Mouse (Mus musculus) liver, postnatal 0 days (tissue): ENCODE results near the gene Stfa2l1. TPM values are rescaled to one million over a fixed set of nuclear protein-coding genes. Genes with fewer than 3 reads are reported as not detected.
"Not testable (repeated sequence)": the region's sequence is repeated elsewhere in the genome, so short reads cannot be mapped to it uniquely, and the experiment has no call there.

Experiments used
- ATAC-seq: fragments of 200-750 bp; cut with Nextera tagmentation; 2 replicates; pipeline ENCODE4 v1.8.0; 2017; ENCODE audit warnings: mild to moderate bottlenecking, moderate library complexity
- DNase-seq: peaks from one replicate; pipeline ENCODE4 v3.0.0-alpha.2; 2016
- H3K27ac ChIP-seq: fragments of 300-500 bp; sonication (generic); 2 replicates; pipeline ENCODE4 v1.5.1; 2014; ENCODE audit warnings: antibody characterized with exemption, moderate library complexity, mild to moderate bottlenecking, low read depth
- H3K27me3 ChIP-seq: fragments of 300-500 bp; sonication (generic); 2 replicates; pipeline ENCODE4 v1.6.1; 2014; ENCODE audit warnings: low read length, control low read depth, mixed read lengths; ENCODE audit not compliant: insufficient read depth
- H3K36me3 ChIP-seq: fragments of 300-500 bp; sonication (generic); replicated peaks from 2 replicates; pipeline ENCODE4 v1.6.1; 2014; ENCODE audit warnings: mild to moderate bottlenecking, control low read depth, low read length, moderate library complexity, mixed read lengths; ENCODE audit not compliant: insufficient read depth
- H3K4me1 ChIP-seq: fragments of 300-500 bp; sonication (generic); 2 replicates; pipeline ENCODE4 v1.6.1; 2014; ENCODE audit warnings: antibody characterized with exemption, mild to moderate bottlenecking, control low read depth; ENCODE audit not compliant: insufficient read depth
- H3K4me2 ChIP-seq: fragments of 300-500 bp; sonication (generic); 2 replicates; pipeline ENCODE4 v1.6.1; 2014; ENCODE audit warnings: low read depth, mild to moderate bottlenecking, low read length, moderate library complexity, mixed read lengths
- H3K4me3 ChIP-seq: fragments of 300-500 bp; sonication (generic); 2 replicates; pipeline ENCODE4 v1.5.1; 2014; ENCODE audit warnings: low read depth, low read length
- H3K9ac ChIP-seq: fragments of 300-500 bp; sonication (generic); replicated peaks from 2 replicates; pipeline ENCODE4 v1.6.1; 2014; ENCODE audit warnings: mild to moderate bottlenecking, moderate library complexity
- H3K9me3 ChIP-seq: fragments of 300-500 bp; sonication (generic); 2 replicates; pipeline ENCODE4 v1.6.1; 2016; ENCODE audit warnings: mild to moderate bottlenecking, control low read depth, low read length, mixed read lengths
- CTCF ChIP-seq: sonication (generic); IDR thresholded peaks from 2 replicates; pipeline ENCODE4 v1.5.1; 2016; ENCODE audit warnings: antibody characterized with exemption, low read depth
- EP300 ChIP-seq: IDR thresholded peaks from 2 replicates; pipeline ENCODE4 v1.6.1; 2016; ENCODE audit warnings: antibody characterized with exemption, low read depth, mild to moderate bottlenecking
- WGBS: fragments of 180-500 bp; shearing (Covaris S2); extraction: QIAGEN DNeasy Blood & Tissue Kit; methylation state at CpG from one replicate; pipeline ENCODE4 v1.1.7; 2014; ENCODE audit not compliant: insufficient replicate concordance; 5-methylcytosine and 5-hydroxymethylcytosine counted together
- polyA plus RNA-seq: library from polyadenylated mRNA; unstranded; fragments of >200 nt; fragmentation: Nextera tagmentation; extraction: Ambion mirVana; gene quantifications from 2 replicates; pipeline ENCODE4 v1.2.1, GENCODE M21; 2015

Gene Stfa2l1
- polyA plus RNA-seq, 1 experiment from 2014 or later, result 249 TPM

DNA sequence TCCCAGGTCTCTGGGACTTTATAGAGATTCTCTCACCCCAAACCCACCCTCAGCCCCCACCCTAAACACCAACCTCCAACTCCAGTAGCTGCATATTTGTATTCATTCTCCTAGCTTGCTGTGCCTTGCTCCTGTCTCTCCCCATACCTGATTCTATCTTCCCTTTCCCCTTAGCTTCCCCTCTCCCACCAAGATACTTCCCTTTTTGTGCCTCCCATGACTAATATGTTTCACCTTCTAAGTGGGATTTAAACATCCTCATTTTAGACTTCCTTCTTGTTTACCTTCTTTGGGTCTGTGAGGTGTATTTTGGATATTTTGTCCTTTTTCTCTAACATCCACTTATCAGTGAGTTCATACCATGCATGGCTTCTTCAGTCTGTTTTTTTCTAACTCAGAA lies 19.5 kb downstream of the Stfa2l1 start:
- TF ChIP-seq CTCF (no peak), EP300 (no peak)
- ATAC-seq (no peak), DNase-seq (no peak)
- Histone ChIP-seq H3K4me2 (no peak overlapping the region; the same call in 1 of the 2 replicates), H3K36me3 (no peaks in the 10 kb centered on the region), H3K27me3 (no peaks in the 10 kb centered on the region), H3K27ac (no peak overlapping the region), H3K4me1 (no peaks in the 10 kb centered on the region), H3K9ac (no peak overlapping the region), H3K9me3 (no peaks in the 10 kb centered on the region), H3K4me3 (no peak overlapping the region)

DNA sequence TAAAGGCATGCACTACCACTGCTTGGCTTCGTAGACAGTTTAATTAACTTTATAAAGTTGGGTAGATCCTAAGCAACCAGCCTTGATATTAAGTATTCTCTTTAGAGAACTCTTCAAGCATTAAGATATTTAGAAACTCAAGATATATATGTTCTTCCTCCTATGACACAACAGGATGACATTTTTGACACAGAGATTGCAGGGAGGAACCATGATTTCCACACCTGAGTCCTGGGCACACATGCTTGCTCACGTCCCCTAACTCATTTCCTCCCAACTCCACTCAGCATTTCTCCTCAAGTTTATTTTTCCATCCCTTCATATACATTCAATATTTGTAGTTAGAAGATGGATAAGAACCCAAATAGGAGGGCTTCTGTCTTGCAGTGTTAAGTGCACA lies 23.3 kb downstream of the Stfa2l1 start:
- no peaks in the 10 kb centered on the region for H3K4me1 ChIP-seq
- ATAC-seq (no peak), DNase-seq (no peak)
- H3K27ac ChIP-seq, result peak overlapping the region; percentile 67
- H3K4me3 ChIP-seq, result no peak overlapping the region
- no peak overlapping the region for H3K4me2 ChIP-seq
- H3K36me3 ChIP-seq, result no peaks in the 10 kb centered on the region
- H3K9me3 ChIP-seq, result no peaks in the 10 kb centered on the region
- TF ChIP-seq CTCF (no peak), EP300 (peak; percentile 62; the same call in 1 of the 2 replicates)
- no peak overlapping the region for H3K9ac ChIP-seq
- WGBS, result 64% methylated on average over 2 of the region's 2 CpGs
- H3K27me3 ChIP-seq, result no peaks in the 10 kb centered on the region

DNA sequence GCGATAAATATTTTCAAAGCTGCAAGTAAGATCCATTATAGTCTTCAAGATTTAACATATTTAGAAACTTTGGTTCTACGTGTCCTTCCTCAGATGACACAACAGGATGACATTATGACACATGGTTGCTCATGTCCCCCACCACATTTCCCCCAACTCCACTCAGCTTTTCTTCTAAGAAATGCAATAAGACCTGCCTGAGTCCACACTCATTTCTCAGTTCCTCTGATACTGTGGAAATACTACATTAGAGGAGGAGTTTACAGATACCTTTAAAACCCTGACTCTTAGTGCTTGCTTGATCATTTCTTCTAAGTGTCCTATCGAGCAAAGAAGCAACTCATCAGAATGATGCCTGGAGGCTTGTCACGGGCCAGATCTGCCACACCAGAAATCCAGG lies 27.3 kb downstream of the Stfa2l1 start, which contains the start of gene Gm5483:
Gm5483 (plus strand) TSS at position 301 of the 400 bp plus-strand sequence.
- TF ChIP-seq EP300, result 0 out of 2 replicates have a peak, but pooled peaks have one; percentile 22
- H3K36me3 ChIP-seq, result not testable (repeated sequence)
- 65% methylated on average over 4 of the region's 4 CpGs for WGBS

DNA sequence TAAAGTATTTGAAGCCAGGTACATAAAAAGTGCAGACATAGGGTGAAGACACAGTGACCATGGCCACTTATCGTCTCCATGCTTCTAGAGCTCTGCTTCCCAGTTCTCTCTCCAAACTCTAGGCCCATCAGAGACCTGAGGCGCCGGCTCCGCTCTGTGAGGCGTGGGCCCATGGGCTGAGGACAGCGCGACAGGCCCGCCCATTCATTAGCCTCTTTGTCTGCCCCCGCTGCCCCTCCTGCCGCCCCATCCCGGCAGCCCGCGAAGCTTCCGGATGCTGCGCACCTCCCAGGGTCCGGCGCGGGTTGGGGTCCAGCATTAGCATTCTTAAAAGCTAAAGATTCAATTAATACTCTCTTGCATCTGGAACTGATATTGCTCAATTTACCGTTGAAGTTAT lies 42.6 kb downstream of the Stfa2l1 start:
- H3K4me2 ChIP-seq, result no peak overlapping the region
- no peak overlapping the region for H3K27ac ChIP-seq
- DNase-seq (no peak), ATAC-seq (no peak)
- TF ChIP-seq EP300, result no peak
- no peak for TF ChIP-seq CTCF
- H3K9me3 ChIP-seq, result no peaks in the 10 kb centered on the region
- H3K36me3 ChIP-seq, result no peaks in the 10 kb centered on the region
- no peaks in the 10 kb centered on the region for H3K27me3 ChIP-seq
- no peaks in the 10 kb centered on the region for H3K4me1 ChIP-seq
- H3K4me3 ChIP-seq, result no peak overlapping the region
- 60% methylated on average over 19 of the region's 19 CpGs for WGBS
- no peak overlapping the region for H3K9ac ChIP-seq

More for the DNA sequence above, 27.3 kb downstream of the Stfa2l1 start, which contains the start of gene Gm5483:
- not testable (repeated sequence) for H3K9me3 ChIP-seq, DNase-seq, H3K4me2 ChIP-seq, H3K4me1 ChIP-seq, H3K27me3 ChIP-seq
- H3K9ac ChIP-seq, result peak within 1 kb of the TSS; percentile 47
- H3K4me3 ChIP-seq, result peak within 1 kb of the TSS; percentile 21
- peak; percentile 29; the same call in 1 of the 2 replicates for ATAC-seq
- H3K27ac ChIP-seq, result peak within 1 kb of the TSS; percentile 46

DNA sequence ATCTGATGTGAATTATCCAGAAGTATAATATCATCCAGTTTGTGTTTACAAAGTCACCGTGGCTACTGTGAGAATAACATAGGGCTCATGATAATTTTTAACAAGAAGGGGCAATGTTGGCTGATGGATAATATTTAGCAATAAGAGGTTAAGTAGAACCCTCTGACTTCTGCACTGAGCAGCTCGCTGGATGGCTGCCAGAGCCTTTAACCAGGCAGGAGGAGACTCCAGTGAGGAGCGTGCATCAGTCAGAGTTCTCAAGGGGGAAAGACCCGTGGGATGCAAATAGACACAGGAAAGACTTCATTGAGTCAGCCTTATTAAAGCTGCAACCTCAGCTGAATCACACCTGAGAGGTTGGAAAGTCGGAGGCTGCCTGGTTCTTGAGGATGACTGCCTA lies 47.2 kb downstream of the Stfa2l1 start:
- TF ChIP-seq EP300 (no peak), CTCF (no peak)
- Histone ChIP-seq H3K27me3 (no peaks in the 10 kb centered on the region), H3K9ac (no peak overlapping the region), H3K4me2 (no peak overlapping the region), H3K4me1 (no peaks in the 10 kb centered on the region), H3K27ac (no peak overlapping the region), H3K36me3 (no peaks in the 10 kb centered on the region), H3K9me3 (no peaks in the 10 kb centered on the region), H3K4me3 (no peak overlapping the region)
- DNase-seq (no peak), ATAC-seq (no peak)
- 69% methylated on average over 5 of the region's 5 CpGs for WGBS

DNA sequence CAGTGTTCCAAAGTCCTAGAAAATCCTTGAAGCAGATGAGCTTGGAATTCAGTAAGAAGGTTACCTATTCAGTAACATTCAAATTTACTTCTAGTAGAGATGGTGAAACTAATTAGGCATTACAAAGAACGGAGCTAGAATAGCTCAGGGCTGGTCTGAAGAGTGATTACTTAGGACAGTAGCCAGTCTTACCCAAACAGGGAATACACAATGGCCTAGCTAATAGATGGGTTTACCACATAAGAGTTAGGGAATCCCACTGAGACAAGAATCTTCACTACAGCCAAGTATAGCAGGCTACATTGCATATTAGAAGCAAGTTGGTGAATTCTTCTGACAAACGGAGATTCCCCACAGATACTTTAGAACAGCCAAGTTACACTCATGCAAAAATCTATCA lies 49.1 kb downstream of the Stfa2l1 start:
- DNase-seq, H3K9ac ChIP-seq, H3K27me3 ChIP-seq, H3K4me1 ChIP-seq, H3K4me2 ChIP-seq, H3K36me3 ChIP-seq, H3K9me3 ChIP-seq, ATAC-seq, H3K4me3 ChIP-seq, H3K27ac ChIP-seq: not testable (repeated sequence)
- 43% methylated on average over 2 of the region's 2 CpGs for WGBS

DNA sequence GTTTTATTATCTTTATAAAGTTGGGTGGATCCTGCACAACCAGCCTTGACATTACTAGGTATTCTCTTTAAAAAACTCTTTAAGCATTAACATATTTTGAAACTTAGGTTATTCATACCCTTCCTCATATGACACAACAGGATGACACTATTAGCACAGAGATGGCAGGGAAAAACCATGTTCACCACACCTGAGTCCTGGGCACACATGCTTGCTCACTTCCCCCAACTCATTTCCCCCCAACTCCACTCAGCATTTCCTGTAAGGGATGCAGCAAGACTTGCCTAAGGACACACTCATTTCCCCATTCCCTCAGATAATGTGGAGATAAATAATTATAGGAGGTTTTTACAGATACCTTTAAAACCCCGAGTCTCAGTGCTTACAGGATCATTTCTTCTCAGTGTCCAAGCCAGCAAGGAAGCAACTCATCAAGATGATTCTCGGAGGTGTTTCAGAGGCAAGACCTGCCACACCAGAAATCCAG lies 53.4 kb downstream of the Stfa2l1 start, which contains the start of gene Gm5416:
Gm5416 (plus strand) TSS at position 437 of the 487 bp plus-strand sequence.
- H3K36me3 ChIP-seq, result no peaks in the 10 kb centered on the region
- DNase-seq (no peak), ATAC-seq (no peak)
- TF ChIP-seq CTCF (no peak), EP300 (peak; percentile 77)
- H3K9ac ChIP-seq, result no peak within 1 kb of the TSS
- 51% methylated on average over 2 of the region's 2 CpGs for WGBS
- H3K4me2 ChIP-seq, result no peak within 1 kb of the TSS
- H3K9me3 ChIP-seq, result no peaks in the 10 kb centered on the region
- no peak within 1 kb of the TSS for H3K4me3 ChIP-seq
- H3K27ac ChIP-seq, result no peak within 1 kb of the TSS; the same call in 1 of the 2 replicates
- H3K4me1 ChIP-seq, result no peaks in the 10 kb centered on the region
- H3K27me3 ChIP-seq, result no peaks in the 10 kb centered on the region

Other genes starting within 250 kb of the Stfa2l1 start
- 21.8 and 23.4 TPM in 2 replicates for gene Parp9, start 218.3 kb upstream of the Stfa2l1 start, polyA plus RNA-seq
- 15.8 and 16.3 TPM in 2 replicates for gene Dtx3l, start 217.7 kb upstream of the Stfa2l1 start, polyA plus RNA-seq
- 14.8 and 17.6 TPM in 2 replicates for gene Kpna1, start 178.1 kb upstream of the Stfa2l1 start, polyA plus RNA-seq
- 2.2 TPM in 2 replicates for gene Wdr5b, start 115.6 kb upstream of the Stfa2l1 start, polyA plus RNA-seq
- gene Fam162a, start 85.2 kb upstream of the Stfa2l1 start, polyA plus RNA-seq, result 176 and 193 TPM in 2 replicates
- gene Ccdc58, start 85.1 kb upstream of the Stfa2l1 start, polyA plus RNA-seq, result 54.6 and 58.9 TPM in 2 replicates
- not detected in 2 replicates for gene Csta1, start 25.6 kb upstream of the Stfa2l1 start, polyA plus RNA-seq
- gene Gm5483, start 27.4 kb downstream of the Stfa2l1 start, polyA plus RNA-seq, result 589 and 613 TPM in 2 replicates
- 9.4 and 11.8 TPM in 2 replicates for gene Gm5416, start 53.6 kb downstream of the Stfa2l1 start, polyA plus RNA-seq
- gene 2010005H15Rik, start 64.7 kb downstream of the Stfa2l1 start, polyA plus RNA-seq, result 103 and 110 TPM in 2 replicates
- 1,279 and 1,387 TPM in 2 replicates for gene Stfa1, start 120.1 kb downstream of the Stfa2l1 start, polyA plus RNA-seq
- 4.2 and 4.3 TPM in 2 replicates for gene BC117090, start 177.5 kb downstream of the Stfa2l1 start, polyA plus RNA-seq
- gene BC100530, start 210.9 kb downstream of the Stfa2l1 start, polyA plus RNA-seq, result 1,035 and 1,094 TPM in 2 replicates